Mouse (Mus musculus) 416B (cell line): ENCODE results near the gene Ptgr1.

Experiments used
- DNase-seq: peaks from one replicate; pipeline ENCODE4 v3.0.0; 2011; ENCODE audit warnings: low read depth

Ptgr1 gene

GRCm38 (mm10) chr4:58986540-58987190, at the start of gene Ptgr1:
TSS of gene Ptgr1 (minus strand) at chr4:58987119.
- no peak for DNase-seq

- peak; percentile 40 for DNase-seq
Measured at GRCm38 (mm10) chr4:59035786-59036350, 48.9 kb upstream of the Ptgr1 start.

GRCm38 (mm10) chr4:59034918-59035785, 48.2 kb upstream of the Ptgr1 start, which contains the start of gene Gng10:
TSS of gene Gng10 (plus strand) at chr4:59035088.
- DNase-seq, result peak; percentile 76

GRCm38 (mm10) chr4:59034325-59034917, 47.5 kb upstream of the Ptgr1 start:
- DNase-seq, result no peak

- no peak for DNase-seq
Measured at GRCm38 (mm10) chr4:59016922-59017321, 30.0 kb upstream of the Ptgr1 start.

- no peak for DNase-seq
Measured at GRCm38 (mm10) chr4:59015181-59015580, 28.3 kb upstream of the Ptgr1 start.

- no peak for DNase-seq
Measured at GRCm38 (mm10) chr4:59011446-59011845, 24.5 kb upstream of the Ptgr1 start.

- peak; percentile 60 for DNase-seq
Measured at GRCm38 (mm10) chr4:59009696-59010095, 22.8 kb upstream of the Ptgr1 start.

GRCm38 (mm10) chr4:59009186-59009585, 22.3 kb upstream of the Ptgr1 start:
- peak; percentile 68 for DNase-seq

GRCm38 (mm10) chr4:59007974-59008373, 21.1 kb upstream of the Ptgr1 start:
- DNase-seq, result no peak

- DNase-seq, result peak; percentile 75
Measured at GRCm38 (mm10) chr4:59007016-59007415, 20.1 kb upstream of the Ptgr1 start.

- DNase-seq, result no peak
Measured at GRCm38 (mm10) chr4:59006211-59006610, 19.3 kb upstream of the Ptgr1 start.

GRCm38 (mm10) chr4:59003806-59004200, 16.9 kb upstream of the Ptgr1 start:
- DNase-seq, result no peak

GRCm38 (mm10) chr4:59002948-59003805, 16.3 kb upstream of the Ptgr1 start, which contains the start of gene Gm20503:
TSS of gene Gm20503 (plus strand) at chr4:59003210.
- DNase-seq, result peak; percentile 83

- peak; percentile 91 for DNase-seq
Measured at GRCm38 (mm10) chr4:59000614-59001013, 13.7 kb upstream of the Ptgr1 start.

- DNase-seq, result peak; percentile 87
Measured at GRCm38 (mm10) chr4:58999686-59000085, 12.8 kb upstream of the Ptgr1 start.

- DNase-seq, result no peak
Measured at GRCm38 (mm10) chr4:58998688-58999087, 11.8 kb upstream of the Ptgr1 start.

- DNase-seq, result no peak
Measured at GRCm38 (mm10) chr4:58997081-58997480, 10.2 kb upstream of the Ptgr1 start.

GRCm38 (mm10) chr4:58995251-58995693, 8.4 kb upstream of the Ptgr1 start:
- DNase-seq, result no peak

- no peak for DNase-seq
Measured at GRCm38 (mm10) chr4:58994762-58995161, 7.8 kb upstream of the Ptgr1 start, which contains the start of gene Dnajc25. TSS of gene Dnajc25 (plus strand) at chr4:58995062.

GRCm38 (mm10) chr4:58992195-58992594, 5.3 kb upstream of the Ptgr1 start:
- DNase-seq, result no peak
